Mouse (Mus musculus) heart, embryonic 10.5 days (tissue): ENCODE data around the gene 1810013L24Rik. TPM values are rescaled to one million over a fixed set of nuclear protein-coding genes. Genes with fewer than 3 reads are reported as not detected.

Experiments
- DNase-seq: peaks from one replicate; pipeline ENCODE4 v3.0.0-alpha.2; 2017; ENCODE audit warnings: low spot score
- H3K27ac ChIP-seq: fragments of 300-500 bp; sonication (generic); 2 replicates; pipeline ENCODE4 v1.5.1; 2016; ENCODE audit warnings: mild to moderate bottlenecking
- H3K27me3 ChIP-seq: fragments of 300-500 bp; sonication (generic); 2 replicates; pipeline ENCODE4 v1.6.1; 2016; ENCODE audit warnings: mild to moderate bottlenecking; ENCODE audit not compliant: poor library complexity, insufficient read depth, severe bottlenecking
- H3K36me3 ChIP-seq: fragments of 300-500 bp; sonication (generic); 2 replicates; pipeline ENCODE4 v1.6.1; 2016; ENCODE audit warnings: mild to moderate bottlenecking, moderate library complexity
- H3K4me1 ChIP-seq: fragments of 300-500 bp; sonication (generic); 2 replicates; pipeline ENCODE4 v1.6.1; 2016; ENCODE audit warnings: mild to moderate bottlenecking
- H3K4me3 ChIP-seq: fragments of 300-500 bp; sonication (generic); 2 replicates; pipeline ENCODE4 v1.5.1; 2016; ENCODE audit warnings: mild to moderate bottlenecking, moderate library complexity
- H3K9me3 ChIP-seq: fragments of 300-500 bp; sonication (generic); 2 replicates; pipeline ENCODE4 v1.6.1; 2016; ENCODE audit warnings: mild to moderate bottlenecking, moderate library complexity
- WGBS: fragments of 180-500 bp; shearing (Covaris S2); methylation state at CpG from one replicate; pipeline ENCODE4 v1.1.7; 2016; 5-methylcytosine and 5-hydroxymethylcytosine counted together
- polyA plus RNA-seq: library from polyadenylated mRNA; unstranded; fragments of >200 nt; fragmentation: Nextera tagmentation; extraction: Ambion mirVana; gene quantifications from 2 replicates; pipeline ENCODE4 v1.2.1, GENCODE M21; 2016

Gene 1810013L24Rik
- polyA plus RNA-seq, 1 experiment from 2014 or later: 21.3 TPM

- H3K4me3 ChIP-seq: no peak overlapping the region
- H3K4me1 ChIP-seq: no peaks in the 10 kb centered on the region
- no peaks in the 10 kb centered on the region for H3K27me3 ChIP-seq
- DNase-seq: no peak
- no peaks in the 10 kb centered on the region for H3K36me3 ChIP-seq
- WGBS: 65% methylated on average over 4 of the region's 4 CpGs
- H3K27ac ChIP-seq: no peak overlapping the region
- no peaks in the 10 kb centered on the region for H3K9me3 ChIP-seq
These were observed 12.0 kb upstream of the 1810013L24Rik start for GRCm38 (mm10) chr16:8817872-8818271.

GRCm38 (mm10) chr16:8821429-8821828 is 8.5 kb upstream of the 1810013L24Rik start:
- 77% methylated on average over 1 of the region's 1 CpGs for WGBS
- no peaks in the 10 kb centered on the region for H3K4me1 ChIP-seq
- no peaks in the 10 kb centered on the region for H3K9me3 ChIP-seq
- no peaks in the 10 kb centered on the region for H3K27me3 ChIP-seq
- no peak for DNase-seq
- no peak overlapping the region for H3K4me3 ChIP-seq
- no peaks in the 10 kb centered on the region for H3K36me3 ChIP-seq
- H3K27ac ChIP-seq: no peak overlapping the region

GRCm38 (mm10) chr16:8822586-8822985 is 7.3 kb upstream of the 1810013L24Rik start:
- Histone ChIP-seq H3K4me1 (no peaks in the 10 kb centered on the region), H3K27me3 (no peaks in the 10 kb centered on the region), H3K27ac (no peak overlapping the region), H3K36me3 (no peaks in the 10 kb centered on the region), H3K9me3 (no peaks in the 10 kb centered on the region), H3K4me3 (no peak overlapping the region)
- 79% methylated on average over 4 of the region's 4 CpGs for whole genome bisulfite sequencing
- DNase-seq: no peak

- Histone ChIP-seq H3K4me3 (no peak overlapping the region), H3K27me3 (no peaks in the 10 kb centered on the region), H3K9me3 (no peaks in the 10 kb centered on the region), H3K27ac (peak overlapping the region; percentile 56; the same call in 1 of the 2 replicates), H3K4me1 (no peaks in the 10 kb centered on the region), H3K36me3 (no peaks in the 10 kb centered on the region)
- no peak for DNase-seq
- WGBS: 62% methylated on average over 2 of the region's 2 CpGs
These were observed 6.2 kb upstream of the 1810013L24Rik start for GRCm38 (mm10) chr16:8823661-8824060.

GRCm38 (mm10) chr16:8827366-8827765 is 2.5 kb upstream of the 1810013L24Rik start:
- H3K27ac ChIP-seq: no peak overlapping the region
- 81% methylated on average over 7 of the region's 7 CpGs for WGBS

GRCm38 (mm10) chr16:8828636-8829563 is 1.0 kb upstream of the 1810013L24Rik start:
- H3K27me3 ChIP-seq: no peaks in the 10 kb centered on the region
- peak overlapping the region; percentile 92 for H3K4me3 ChIP-seq
- DNase-seq: peak; percentile 81
- peaks cover 17% of the 10 kb centered on the region; the same call in 1 of the 2 replicates for H3K4me1 ChIP-seq
- WGBS: 11% methylated on average over 33 of the region's 33 CpGs
- peaks cover 19% of the 10 kb centered on the region; the same call in 1 of the 2 replicates for H3K36me3 ChIP-seq
- peak overlapping the region; percentile 97 for H3K27ac ChIP-seq
- no peaks in the 10 kb centered on the region for H3K9me3 ChIP-seq

More at GRCm38 (mm10) chr16:8827366-8827765, 2.5 kb upstream of the 1810013L24Rik start:
- no peaks in the 10 kb centered on the region for H3K27me3 ChIP-seq
- no peak for DNase-seq
- H3K4me1 ChIP-seq: 0 out of 2 replicates have a peak, but pooled peaks cover 8% of the 10 kb centered on the region
- no peak overlapping the region for H3K4me3 ChIP-seq
- no peaks in the 10 kb centered on the region for H3K9me3 ChIP-seq
- H3K36me3 ChIP-seq: peaks cover 5% of the 10 kb centered on the region; the same call in 1 of the 2 replicates

- H3K36me3 ChIP-seq: peaks cover 29% of the 10 kb centered on the region
- peak; percentile 88 for DNase-seq
- H3K9me3 ChIP-seq: no peaks in the 10 kb centered on the region
- H3K4me3 ChIP-seq: peak overlapping the region; percentile 92
- H3K4me1 ChIP-seq: peaks cover 18% of the 10 kb centered on the region; the same call in 1 of the 2 replicates
- WGBS: under 1% methylated on average over 73 of the region's 74 CpGs
- H3K27me3 ChIP-seq: no peaks in the 10 kb centered on the region
- H3K27ac ChIP-seq: peak overlapping the region; percentile 97
These were observed 721 bp downstream of the 1810013L24Rik start for GRCm38 (mm10) chr16:8830431-8831211.

- Histone ChIP-seq H3K4me3 (peak overlapping the region; percentile 92), H3K36me3 (peaks cover 34% of the 10 kb centered on the region), H3K27ac (peak overlapping the region; percentile 97), H3K4me1 (peaks cover 18% of the 10 kb centered on the region; the same call in 1 of the 2 replicates), H3K9me3 (no peaks in the 10 kb centered on the region), H3K27me3 (no peaks in the 10 kb centered on the region)
- 6% methylated on average over 12 of the region's 12 CpGs for whole genome bisulfite sequencing
- DNase-seq: no peak
These were observed 1.3 kb downstream of the 1810013L24Rik start for GRCm38 (mm10) chr16:8831241-8831640.

- no peak for DNase-seq
- no peak overlapping the region for H3K27ac ChIP-seq
- peaks cover 69% of the 10 kb centered on the region for H3K36me3 ChIP-seq
- H3K27me3 ChIP-seq: no peaks in the 10 kb centered on the region
- no peak overlapping the region for H3K4me3 ChIP-seq
- H3K9me3 ChIP-seq: no peaks in the 10 kb centered on the region
- peaks cover 10% of the 10 kb centered on the region; the same call in 1 of the 2 replicates for H3K4me1 ChIP-seq
- 87% methylated on average over 1 of the region's 1 CpGs for WGBS
These were observed 7.0 kb downstream of the 1810013L24Rik start for GRCm38 (mm10) chr16:8836876-8837275.

- no peak for DNase-seq
- Histone ChIP-seq H3K36me3 (peaks cover 71% of the 10 kb centered on the region), H3K27me3 (no peaks in the 10 kb centered on the region)
These were observed 7.7 kb downstream of the 1810013L24Rik start for GRCm38 (mm10) chr16:8837595-8837994.

GRCm38 (mm10) chr16:8838921-8839320 is 9.0 kb downstream of the 1810013L24Rik start:
- no peak for DNase-seq
- peaks cover 72% of the 10 kb centered on the region for H3K36me3 ChIP-seq
- no peaks in the 10 kb centered on the region for H3K27me3 ChIP-seq
- H3K27ac ChIP-seq: no peak overlapping the region
- no peaks in the 10 kb centered on the region for H3K9me3 ChIP-seq
- 0 out of 2 replicates have a peak, but pooled peaks cover under 1% of the 10 kb centered on the region for H3K4me1 ChIP-seq
- no peak overlapping the region for H3K4me3 ChIP-seq

More at GRCm38 (mm10) chr16:8837595-8837994, 7.7 kb downstream of the 1810013L24Rik start:
- Histone ChIP-seq H3K9me3 (no peaks in the 10 kb centered on the region), H3K4me1 (peaks cover 9% of the 10 kb centered on the region; the same call in 1 of the 2 replicates), H3K27ac (no peak overlapping the region), H3K4me3 (no peak overlapping the region)
- 95% methylated on average over 1 of the region's 1 CpGs for WGBS

GRCm38 (mm10) chr16:8840557-8840956 is 10.7 kb downstream of the 1810013L24Rik start:
- peaks cover 77% of the 10 kb centered on the region for H3K36me3 ChIP-seq
- 95% methylated on average over 3 of the region's 3 CpGs for WGBS

More at GRCm38 (mm10) chr16:8840557-8840956, 10.7 kb downstream of the 1810013L24Rik start:
- Histone ChIP-seq H3K4me3 (no peak overlapping the region), H3K4me1 (no peaks in the 10 kb centered on the region), H3K27ac (no peak overlapping the region), H3K27me3 (no peaks in the 10 kb centered on the region), H3K9me3 (no peaks in the 10 kb centered on the region)
- no peak for DNase-seq
